Mouse (Mus musculus) lung, postnatal 25 days (tissue): ENCODE results near the gene Wdr46.

Experiments used
- DNase-seq: peaks from one replicate; pipeline ENCODE4 v3.0.0; 2022; ENCODE audit warnings: low spot score

The Wdr46 gene

GRCm38 (mm10) chr17:33928251-33928947 lies 12.1 kb upstream of the Wdr46 start:
- no peak for DNase-seq

- peak; percentile 89 for DNase-seq
Measured at GRCm38 (mm10) chr17:33929371-33930279, 10.8 kb upstream of the Wdr46 start, which contains the start of gene Rgl2. TSS of gene Rgl2 (plus strand) at chr17:33929543.

GRCm38 (mm10) chr17:33930280-33931158 lies 9.9 kb upstream of the Wdr46 start:
- peak; percentile 76 for DNase-seq

GRCm38 (mm10) chr17:33931159-33931866 lies 9.1 kb upstream of the Wdr46 start:
- DNase-seq: no peak

- DNase-seq: no peak
Measured at GRCm38 (mm10) chr17:33931947-33932346, 8.5 kb upstream of the Wdr46 start.

GRCm38 (mm10) chr17:33932448-33932847 lies 8.0 kb upstream of the Wdr46 start:
- no peak for DNase-seq

- no peak for DNase-seq
Measured at GRCm38 (mm10) chr17:33932970-33933369, 7.5 kb upstream of the Wdr46 start.

GRCm38 (mm10) chr17:33935422-33936055 lies 4.9 kb upstream of the Wdr46 start:
- no peak for DNase-seq

GRCm38 (mm10) chr17:33936993-33937392 lies 3.5 kb upstream of the Wdr46 start:
- no peak for DNase-seq

GRCm38 (mm10) chr17:33938783-33939182 lies 1.7 kb upstream of the Wdr46 start:
- no peak for DNase-seq

- no peak for DNase-seq
Measured at GRCm38 (mm10) chr17:33940981-33941380, 521 bp downstream of the Wdr46 start.

GRCm38 (mm10) chr17:33941381-33941780 lies 921 bp downstream of the Wdr46 start:
- no peak for DNase-seq

GRCm38 (mm10) chr17:33943454-33943853 lies 3.0 kb downstream of the Wdr46 start:
- no peak for DNase-seq

- DNase-seq: no peak
Measured at GRCm38 (mm10) chr17:33947430-33948089, 7.1 kb downstream of the Wdr46 start.

GRCm38 (mm10) chr17:33948090-33948904 lies 7.8 kb downstream of the Wdr46 start:
- no peak for DNase-seq

GRCm38 (mm10) chr17:33948905-33949537 lies 8.6 kb downstream of the Wdr46 start:
- DNase-seq: no peak

GRCm38 (mm10) chr17:33950131-33950625 lies 9.7 kb downstream of the Wdr46 start:
- no peak for DNase-seq

GRCm38 (mm10) chr17:33951021-33951946 lies 10.8 kb downstream of the Wdr46 start, which contains the start of gene B3galt4:
TSS of gene B3galt4 (minus strand) at chr17:33951488.
- DNase-seq: peak; percentile 80
